Mouse (Mus musculus) adrenal gland, adult 18-20 months (tissue): Measurements from ENCODE around the gene Emcn. TPM values are rescaled to one million over a fixed set of nuclear protein-coding genes. Genes with fewer than 3 reads are reported as not detected.

Source experiments
- DNase-seq, 2 experiments: peaks; one replicate each; pipeline ENCODE4 v3.0.0; 2021 to 2022; ENCODE audit warnings: low spot score in 2 of 2
- long read RNA-seq, 2 experiments: library from polyadenylated mRNA; stranded (forward); transcript quantifications; one replicate each; pipeline ENCODE4 v2.0.0; 2021
- total RNA-seq, 2 experiments: library from RNA; stranded (reverse); gene quantifications; 1 replicate in 1 of 2; 2 replicates in 1 of 2; pipeline ENCODE4 v1.2.3; 2021

Gene Emcn
- 10 to 100 TPM; 89.8 to 91.7 TPM for total RNA-seq
- long read RNA-seq, experiment 1, transcript Emcn-202 (12 exons, 2,588 nt): major isoform, 23 of 25 reads
- long read RNA-seq, experiment 1, partial matches to known transcripts: 0 of 25 reads
- long read RNA-seq, experiment 1, other reads (novel, unspliced or antisense): 1 of 25 reads
- long read RNA-seq, experiment 2, transcript Emcn-202 (12 exons, 2,588 nt): major isoform, 43 of 60 reads
- long read RNA-seq, experiment 2, partial matches to known transcripts: 10 of 60 reads
- long read RNA-seq, experiment 2, other reads (novel, unspliced or antisense): 4 of 60 reads

GRCm38 (mm10) chr3:137340938-137341337 is at the start of gene Emcn:
Emcn (plus strand) TSS chr3:137341067.
- no peak for DNase-seq

- no peak for DNase-seq
These were observed 47.7 kb upstream of the Emcn start for GRCm38 (mm10) chr3:137293174-137293591.

- DNase-seq: no peak
These were observed 42.6 kb upstream of the Emcn start for GRCm38 (mm10) chr3:137298230-137298629.

GRCm38 (mm10) chr3:137300210-137300609 is 40.7 kb upstream of the Emcn start:
- no peak for DNase-seq

GRCm38 (mm10) chr3:137301195-137301594 is 39.7 kb upstream of the Emcn start:
- no peak for DNase-seq

- DNase-seq: no peak
These were observed 38.1 kb upstream of the Emcn start for GRCm38 (mm10) chr3:137302804-137303203.

- no peak for DNase-seq
These were observed 30.9 kb upstream of the Emcn start for GRCm38 (mm10) chr3:137309959-137310358.

GRCm38 (mm10) chr3:137312540-137312939 is 28.3 kb upstream of the Emcn start:
- DNase-seq: no peak

GRCm38 (mm10) chr3:137313775-137314362 is 27.0 kb upstream of the Emcn start:
- no peak for DNase-seq

- DNase-seq: no peak
These were observed 22.5 kb upstream of the Emcn start for GRCm38 (mm10) chr3:137318371-137318770.

- DNase-seq: no peak
These were observed 20.9 kb upstream of the Emcn start for GRCm38 (mm10) chr3:137319950-137320349.

- no peak for DNase-seq
These were observed 18.6 kb upstream of the Emcn start for GRCm38 (mm10) chr3:137322304-137322703.

- DNase-seq: no peak
These were observed 11.0 kb upstream of the Emcn start for GRCm38 (mm10) chr3:137329898-137330297.

- DNase-seq: no peak
These were observed 9.9 kb upstream of the Emcn start for GRCm38 (mm10) chr3:137330950-137331349.

GRCm38 (mm10) chr3:137332531-137332930 is 8.3 kb upstream of the Emcn start:
- no peak for DNase-seq

- no peak for DNase-seq
These were observed 4.9 kb upstream of the Emcn start for GRCm38 (mm10) chr3:137335957-137336356.

GRCm38 (mm10) chr3:137343446-137343845 is 2.6 kb downstream of the Emcn start:
- DNase-seq: no peak

GRCm38 (mm10) chr3:137351882-137352281 is 11.0 kb downstream of the Emcn start:
- no peak for DNase-seq

- no peak for DNase-seq
These were observed 15.8 kb downstream of the Emcn start for GRCm38 (mm10) chr3:137356697-137357096.

- DNase-seq: no peak
These were observed 26.4 kb downstream of the Emcn start for GRCm38 (mm10) chr3:137367123-137367825.

- DNase-seq: no peak
These were observed 27.0 kb downstream of the Emcn start for GRCm38 (mm10) chr3:137367826-137368325.

- DNase-seq: no peak
These were observed 32.0 kb downstream of the Emcn start for GRCm38 (mm10) chr3:137372854-137373253.
